Mouse (Mus musculus): ENCODE data around the gene Nt5dc1.

- TF ChIP-seq POLR2A (IDR thresholded peaks at IDR 0.05; ENCODE audit: borderline replicate concordance, control insufficient read depth, low read depth, low read length) (no peak), CTCF (IDR thresholded peaks at IDR 0.05; ENCODE audit: control insufficient read depth, insufficient read depth, low read length) (no peak)
These were observed 137.0 kb downstream of the Nt5dc1 start for GRCm38 (mm10) chr10:34281211-34281961.

Measured in bone marrow, adult 2 months (tissue).